Mouse (Mus musculus) urinary bladder, postnatal 10 days (tissue): ENCODE data around the gene Colq.

Source experiments
- DNase-seq: peaks from one replicate; pipeline ENCODE4 v3.0.0; 2022; ENCODE audit warnings: low spot score

Gene Colq

DNA sequence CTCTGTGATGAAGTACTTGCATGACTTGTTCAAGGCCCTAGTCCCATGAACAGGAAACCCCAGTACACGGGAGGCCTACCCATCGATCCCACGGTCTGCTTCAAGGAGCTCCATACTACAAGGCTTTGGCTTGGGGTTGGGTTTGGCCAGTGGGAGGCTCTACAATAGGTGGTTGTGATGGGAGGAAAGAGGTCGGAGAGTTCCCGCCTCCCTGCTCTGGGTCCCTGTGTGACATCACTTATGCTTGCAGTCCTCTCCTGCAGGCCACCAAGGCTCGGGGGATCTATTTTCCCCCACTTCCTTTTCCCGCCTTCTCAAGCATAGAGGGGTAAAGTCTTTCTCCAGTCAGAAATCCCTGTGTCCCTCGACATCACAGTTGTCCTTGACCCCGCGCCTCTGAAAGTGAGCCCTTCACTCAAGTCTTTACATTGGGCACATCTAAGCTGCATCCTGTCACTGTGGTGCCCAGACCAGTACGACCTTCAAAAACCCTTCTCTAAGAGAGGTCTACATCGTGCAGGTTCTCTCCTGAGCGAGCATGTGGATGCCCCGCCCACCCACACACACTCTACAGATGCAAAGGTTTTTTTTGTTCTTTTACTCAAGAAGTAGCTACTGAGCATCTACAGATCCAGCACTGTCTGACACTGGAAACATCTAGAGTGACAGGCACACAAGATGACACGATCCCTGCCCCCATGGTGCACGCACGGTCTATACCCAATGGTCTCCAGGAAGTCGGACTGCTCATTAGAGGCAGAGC is 16.1 kb downstream of the Colq start:
- no peak for DNase-seq

DNA sequence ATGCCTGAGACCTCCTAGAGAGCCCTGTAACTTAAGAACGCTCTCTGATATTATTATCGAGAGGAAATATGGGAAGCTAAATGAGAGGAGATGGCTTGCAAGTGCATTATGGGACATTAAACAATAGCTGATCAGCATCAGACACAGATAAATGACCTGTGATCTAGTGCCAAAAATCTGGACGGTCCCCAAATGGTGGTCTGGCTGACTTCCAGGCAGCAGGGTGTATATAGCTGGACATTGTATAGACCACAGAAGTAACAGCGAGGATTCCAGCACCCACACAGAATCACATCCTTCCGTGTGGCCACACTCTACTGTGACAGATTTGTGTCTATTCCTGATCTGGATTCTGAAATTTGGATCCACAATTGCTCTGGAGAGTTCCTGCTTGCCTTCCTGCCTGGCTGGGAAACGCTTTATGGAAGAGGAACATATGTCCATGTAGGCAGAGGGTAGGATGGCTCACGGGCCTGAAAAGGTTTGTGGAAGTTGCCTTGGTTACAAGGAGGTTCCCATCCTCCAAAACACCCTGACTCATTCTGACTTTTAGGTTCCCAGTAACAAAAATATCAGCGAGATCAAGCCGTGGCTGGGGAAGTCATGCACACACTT is 18.5 kb downstream of the Colq start:
- DNase-seq = no peak

DNA sequence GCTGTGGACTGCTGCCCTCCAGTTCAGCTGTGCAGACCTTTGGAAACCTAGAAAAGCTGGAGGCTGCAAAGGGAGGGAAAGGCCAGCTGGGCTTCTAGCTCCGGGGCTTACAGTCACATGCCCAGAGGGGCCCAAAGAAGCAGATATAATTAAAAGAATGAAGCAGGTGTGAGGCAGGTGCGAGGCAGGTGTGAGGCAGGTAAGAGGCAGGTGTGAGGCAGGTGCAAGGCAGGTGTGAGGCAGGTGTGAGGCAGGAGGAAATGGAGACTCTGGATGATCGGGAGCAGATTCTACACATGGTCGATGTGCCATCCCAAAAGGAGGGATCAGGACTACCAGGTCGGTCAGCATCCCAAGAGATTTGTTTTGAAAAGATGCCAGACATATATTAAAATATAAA is 19.7 kb downstream of the Colq start:
- DNase-seq = no peak

DNA sequence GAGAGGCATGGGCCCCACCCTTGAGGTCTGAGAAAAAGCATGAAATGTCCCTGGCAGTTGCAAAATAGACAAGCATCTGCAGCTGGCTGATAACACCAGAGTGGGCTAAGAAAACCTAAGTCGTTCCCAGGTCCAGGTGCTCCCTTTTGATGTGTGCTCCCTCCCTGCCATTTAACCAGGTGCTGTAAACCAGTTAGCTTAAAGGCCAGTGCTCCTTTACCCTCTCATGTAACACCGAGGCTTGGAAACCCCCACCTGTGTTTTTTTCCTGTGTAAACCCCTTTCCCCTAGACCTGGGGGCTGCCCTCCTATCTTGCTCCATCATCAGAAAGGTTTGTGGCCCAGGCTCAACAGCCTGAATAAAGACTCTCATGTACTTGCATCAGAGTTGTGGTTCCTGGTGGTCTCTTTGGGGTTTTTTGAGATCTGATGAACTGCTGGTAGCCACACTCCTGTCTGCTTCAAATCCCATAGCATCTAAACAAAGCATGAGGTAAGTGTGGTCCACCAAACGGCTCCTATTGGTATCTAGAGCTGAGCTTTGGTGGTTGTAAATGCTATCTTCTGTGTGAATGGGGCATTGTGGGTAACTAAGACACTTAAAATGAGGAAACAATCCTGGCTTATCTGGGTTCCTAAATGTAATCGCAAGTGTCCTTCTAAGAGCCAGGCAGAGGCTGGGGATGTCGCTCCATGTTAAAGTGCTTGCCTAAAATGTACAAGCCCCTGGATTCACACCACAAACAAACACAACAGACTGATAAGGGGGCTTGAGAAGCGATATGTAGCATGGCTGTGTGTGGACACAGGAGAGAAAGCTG is 20.8 kb downstream of the Colq start:
- DNase-seq = no peak

DNA sequence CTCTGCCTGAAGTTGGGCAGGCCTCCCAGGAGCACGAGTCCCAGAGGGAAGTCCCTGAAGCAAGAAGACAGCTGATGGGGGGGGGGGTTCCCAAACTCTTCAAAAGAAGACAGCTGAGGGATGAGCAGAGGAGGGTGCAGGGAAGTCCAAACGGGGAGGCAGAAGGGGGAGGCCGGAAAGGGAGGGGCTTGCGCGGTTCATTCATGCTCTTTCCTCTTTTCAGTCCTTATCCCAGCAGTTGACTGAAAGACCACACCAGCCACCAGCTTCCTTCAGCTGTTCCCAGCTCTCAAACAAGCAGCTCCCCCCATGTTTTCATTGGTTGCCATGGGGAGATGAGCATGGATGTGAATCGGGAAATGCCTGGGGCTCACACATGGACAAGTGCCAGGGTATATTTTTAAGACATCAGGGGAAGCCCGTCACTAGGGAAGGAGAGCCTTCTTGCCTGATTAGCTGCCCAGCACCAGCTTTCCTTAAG is 22.0 kb downstream of the Colq start:
- DNase-seq = no peak

DNA sequence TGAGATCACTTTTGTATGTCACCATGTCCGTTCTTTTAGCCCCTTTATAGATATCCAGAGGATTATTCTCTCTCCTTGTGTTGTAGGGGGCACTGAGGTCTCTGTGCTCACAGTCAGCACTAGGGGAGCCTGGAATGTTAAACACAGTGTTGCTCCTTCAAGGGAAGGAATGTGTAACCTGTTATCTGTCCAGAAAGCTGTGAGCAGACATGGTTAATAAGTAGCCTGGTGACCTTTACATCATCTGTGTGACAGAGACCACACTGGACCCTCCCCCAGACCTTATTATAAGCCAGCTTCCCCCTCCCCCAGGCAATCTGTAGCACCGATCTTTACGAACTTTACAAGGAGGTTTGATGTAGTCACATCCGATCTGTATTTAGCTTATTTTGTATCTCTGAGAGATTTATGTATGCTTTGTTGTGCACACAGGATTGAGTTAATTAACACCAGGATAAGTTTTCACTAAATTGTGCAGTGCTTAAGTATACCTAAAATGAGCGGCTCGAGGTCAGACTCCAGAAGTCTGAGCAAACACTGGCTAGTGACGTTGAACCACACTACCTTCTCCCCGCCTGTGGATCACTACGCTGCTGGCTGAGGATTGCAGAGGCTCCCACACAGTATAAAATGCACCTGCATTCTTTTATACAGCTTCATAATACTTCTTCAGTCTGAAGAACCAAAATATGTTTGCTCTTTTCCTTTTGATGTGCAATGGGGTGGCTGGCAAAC is 25.5 kb downstream of the Colq start:
- DNase-seq = no peak

DNA sequence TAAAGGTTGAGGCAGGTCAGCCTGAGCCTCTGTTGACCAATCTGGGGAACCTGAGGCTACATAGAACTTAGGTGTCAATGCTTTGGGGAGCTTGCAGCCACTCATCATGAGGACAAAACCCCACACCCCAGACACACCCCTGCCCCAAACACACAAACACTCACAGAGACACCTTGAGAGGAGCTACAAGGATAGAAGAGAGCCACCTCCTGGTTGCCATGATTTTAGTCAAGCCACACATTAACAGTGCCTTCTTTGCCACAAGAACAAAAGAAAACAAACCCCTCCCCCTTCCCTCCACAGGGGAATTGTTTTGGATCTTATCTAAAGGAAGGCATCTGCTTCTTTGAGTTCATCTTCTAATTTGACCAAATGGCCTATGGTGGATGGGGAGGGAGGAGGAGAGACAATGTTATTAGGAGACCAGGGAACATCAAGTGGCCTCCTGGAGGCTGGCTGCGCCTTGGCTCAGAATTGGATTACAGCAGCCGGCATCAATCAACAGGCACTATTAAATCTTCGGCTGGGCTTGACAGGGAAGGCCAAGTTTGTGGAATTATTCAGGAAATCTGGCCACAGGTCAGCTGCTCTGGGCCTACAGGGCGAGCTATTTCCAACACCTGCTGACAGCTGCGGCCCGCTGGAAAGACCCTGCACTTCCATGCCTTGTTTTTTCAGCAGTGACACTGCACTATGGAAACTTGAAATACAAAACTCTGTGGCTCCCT is 26.5 kb downstream of the Colq start:
- no peak for DNase-seq

DNA sequence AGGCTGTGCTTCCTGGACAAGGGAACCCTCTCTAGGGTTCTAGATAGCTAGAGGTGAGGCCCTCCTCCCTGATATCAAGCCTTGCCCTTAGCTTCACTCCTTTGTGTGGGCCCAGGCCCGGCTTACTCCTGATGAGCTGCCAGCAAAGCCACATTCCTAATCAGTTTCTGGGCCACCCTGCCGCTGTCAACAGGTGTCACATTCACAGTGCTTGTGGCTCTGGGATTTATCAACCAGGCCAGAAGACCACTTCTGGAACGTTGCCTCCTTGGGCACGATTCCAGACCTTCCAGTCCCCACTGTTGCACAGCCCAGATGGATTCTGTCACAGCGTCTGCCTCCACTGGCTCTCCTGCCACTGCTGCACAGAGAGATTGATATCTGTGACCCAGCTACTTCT is 30.3 kb downstream of the Colq start:
- no peak for DNase-seq

DNA sequence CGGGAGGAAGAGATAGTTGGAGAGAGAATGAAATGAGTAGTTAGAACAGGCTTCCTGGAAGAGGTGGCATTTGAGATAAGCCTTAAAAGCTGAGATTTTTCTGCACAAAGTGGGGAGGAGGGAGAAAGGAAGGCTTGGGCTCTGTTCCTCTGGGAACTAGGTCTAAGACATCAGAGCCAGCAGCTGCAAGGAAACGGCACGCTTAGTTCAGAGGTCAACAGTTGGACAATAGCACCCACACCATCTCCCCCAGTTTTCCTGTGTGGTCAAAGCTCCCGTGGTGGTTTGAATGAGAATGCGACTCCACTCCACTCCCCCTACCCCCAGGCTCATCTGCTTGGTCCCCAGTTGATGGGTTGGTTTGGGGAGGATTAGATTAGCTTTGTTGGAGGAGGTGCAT is 31.9 kb downstream of the Colq start:
- DNase-seq = no peak

DNA sequence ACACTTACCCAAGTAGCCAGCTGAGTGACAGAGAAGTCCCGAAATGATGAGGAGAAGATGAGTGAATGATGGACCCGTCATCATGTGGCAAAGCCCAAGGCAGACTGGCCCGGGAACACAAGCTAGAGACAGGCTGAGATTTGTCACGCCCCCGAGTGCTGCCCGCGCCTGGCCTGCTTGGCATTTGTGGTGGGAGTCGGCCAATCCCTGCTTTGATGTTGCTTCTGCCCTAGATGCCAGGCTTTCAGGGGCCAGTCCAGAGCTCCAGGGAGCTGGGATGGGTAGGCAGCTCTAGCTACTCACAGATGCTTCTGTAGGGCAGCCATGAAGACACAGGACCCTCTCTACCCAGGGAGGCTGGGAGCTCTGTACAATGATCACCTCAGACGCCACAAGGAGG is 33.4 kb downstream of the Colq start:
- DNase-seq = no peak

DNA sequence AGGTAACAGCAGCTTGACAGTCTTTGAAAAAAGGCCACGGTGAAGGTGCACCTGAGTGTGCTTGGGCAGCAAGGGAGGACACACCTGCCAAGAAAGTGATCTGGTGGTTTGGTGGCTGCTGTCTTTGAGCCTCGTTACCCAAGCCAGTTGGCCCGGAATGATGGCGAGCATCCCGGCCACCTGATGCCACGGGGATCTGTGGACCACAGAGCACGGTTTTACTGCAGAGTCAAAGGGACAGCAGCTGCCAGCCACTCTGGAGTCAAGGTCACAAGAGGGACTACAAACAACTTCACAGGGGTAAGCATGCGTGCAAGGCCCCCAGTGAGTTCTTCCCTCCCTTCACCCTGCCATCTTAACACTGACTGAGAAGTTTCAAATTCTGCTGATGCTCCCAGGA is 33.9 kb downstream of the Colq start:
- DNase-seq = no peak

DNA sequence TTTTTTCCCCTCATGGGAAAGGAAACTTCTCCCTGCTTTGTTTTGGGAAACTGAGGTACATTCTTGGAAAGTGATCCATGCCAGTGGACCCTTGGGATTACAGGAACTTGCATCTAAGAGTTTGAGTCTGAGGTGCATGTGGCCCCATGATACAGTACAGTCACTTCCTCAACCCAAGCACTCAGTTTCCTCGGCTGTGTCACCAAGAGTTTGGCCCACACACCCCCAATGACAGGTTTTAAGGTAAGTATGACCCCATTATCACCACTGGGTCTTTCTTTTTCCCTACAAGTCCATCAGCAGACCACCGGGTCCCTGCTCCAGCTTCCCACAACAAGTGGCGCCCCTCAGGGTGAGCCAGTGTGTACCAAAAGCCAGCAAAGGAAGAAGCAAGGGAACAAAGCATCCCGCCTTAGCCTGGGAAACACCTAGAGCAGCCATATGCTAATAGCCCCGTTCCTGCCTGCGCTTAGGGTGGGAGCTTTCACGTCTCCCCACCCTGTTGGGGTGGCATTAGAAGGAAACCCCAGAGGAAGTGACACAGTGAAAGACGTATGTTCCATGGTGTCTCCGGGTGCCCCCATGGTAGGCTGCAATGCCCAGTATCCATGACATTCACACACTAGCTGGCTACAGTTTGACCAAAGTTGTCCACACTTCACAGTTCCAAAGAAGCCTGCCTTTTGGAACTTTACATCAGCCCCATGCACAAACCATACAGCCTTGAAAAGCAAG is 34.5 kb downstream of the Colq start:
- no peak for DNase-seq

DNA sequence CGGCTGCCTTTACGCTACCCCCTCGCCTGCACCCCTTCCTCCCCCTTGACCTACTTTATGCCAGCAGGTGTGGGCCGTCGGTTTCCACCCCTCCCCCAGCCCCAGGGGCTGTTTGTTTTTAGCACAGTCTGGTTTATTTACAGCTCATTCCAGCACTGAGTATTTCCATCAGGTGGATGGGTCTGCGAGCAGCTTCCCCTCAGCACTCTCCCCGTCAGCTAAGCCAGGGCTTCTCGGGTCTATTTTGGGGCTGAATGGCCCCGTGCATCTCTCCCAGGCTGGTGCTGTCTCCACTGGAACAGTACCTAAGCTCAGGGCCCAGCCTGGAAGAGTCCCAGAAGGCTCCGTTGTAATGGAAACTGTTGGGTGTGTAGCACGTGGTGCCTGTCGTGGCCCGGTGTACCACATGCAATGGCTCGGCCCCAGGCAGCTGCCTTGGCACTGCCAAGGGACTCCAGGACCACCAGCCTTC is 35.1 kb downstream of the Colq start:
- no peak for DNase-seq

DNA sequence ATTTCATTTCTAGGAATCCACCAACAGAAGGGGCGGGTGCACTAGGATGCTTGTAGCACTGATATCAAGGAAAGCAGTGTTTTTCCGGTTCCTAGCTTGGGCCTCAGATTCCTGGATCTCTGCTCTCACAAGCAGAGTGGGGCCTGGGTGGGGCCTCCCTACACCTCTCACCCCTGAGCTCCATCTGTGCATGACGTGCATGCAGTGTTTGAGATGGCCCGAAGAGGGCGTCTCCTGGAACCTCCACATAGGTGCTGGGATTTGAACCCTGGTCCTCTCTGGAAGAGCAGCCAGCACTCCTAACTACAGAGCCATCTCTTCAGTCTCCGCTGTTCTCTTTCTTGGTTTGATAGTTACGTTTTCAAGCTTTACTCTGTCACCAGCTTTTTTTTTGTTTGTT is 36.1 kb downstream of the Colq start:
- no peak for DNase-seq

DNA sequence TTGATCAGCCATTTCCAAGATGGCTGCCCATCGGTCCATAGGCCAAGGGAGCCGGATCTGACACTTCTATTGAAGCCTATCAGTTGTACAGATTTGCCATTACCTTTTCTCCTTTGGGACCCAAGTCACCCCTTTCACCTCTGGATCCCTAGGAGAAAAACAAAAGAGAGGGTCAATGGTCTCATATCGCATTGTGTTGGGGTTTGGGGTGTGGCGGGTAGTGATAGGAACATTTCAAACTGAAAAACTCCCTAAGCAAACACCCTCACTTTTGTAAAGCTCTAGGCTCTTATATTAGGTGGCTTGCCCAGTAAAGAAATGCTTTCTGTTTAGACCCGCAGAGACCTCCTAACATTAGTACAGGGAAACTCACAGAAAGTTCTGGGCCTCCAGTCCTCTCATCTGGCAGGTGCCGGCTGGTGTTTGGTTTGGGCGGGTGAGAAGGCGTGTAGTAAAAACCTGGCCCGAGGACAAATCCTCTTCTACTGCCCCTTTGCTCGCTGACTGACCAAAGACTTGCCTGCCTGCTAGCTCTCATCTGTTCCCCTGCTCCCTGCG is 47.2 kb downstream of the Colq start:
- no peak for DNase-seq

DNA sequence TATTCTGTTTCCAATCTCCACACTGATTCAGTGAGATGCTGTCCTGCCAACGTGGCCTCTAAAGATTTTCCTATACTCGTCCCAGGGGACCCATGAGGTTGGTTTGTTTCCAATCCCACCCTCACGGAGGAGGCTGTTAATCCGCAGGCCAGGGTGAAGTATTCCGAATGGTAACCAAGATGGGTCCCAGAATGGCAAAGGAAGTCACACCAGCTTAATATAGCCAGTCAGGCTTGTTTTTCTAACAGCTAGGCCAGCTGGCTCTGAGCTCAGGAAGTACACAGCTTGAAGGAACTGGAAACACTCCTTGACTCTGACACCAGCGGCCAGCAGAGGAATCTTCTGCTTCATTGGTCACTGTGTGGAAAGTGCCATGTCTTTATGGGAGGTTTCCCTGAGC is 53.8 kb downstream of the Colq start:
- DNase-seq = no peak

DNA sequence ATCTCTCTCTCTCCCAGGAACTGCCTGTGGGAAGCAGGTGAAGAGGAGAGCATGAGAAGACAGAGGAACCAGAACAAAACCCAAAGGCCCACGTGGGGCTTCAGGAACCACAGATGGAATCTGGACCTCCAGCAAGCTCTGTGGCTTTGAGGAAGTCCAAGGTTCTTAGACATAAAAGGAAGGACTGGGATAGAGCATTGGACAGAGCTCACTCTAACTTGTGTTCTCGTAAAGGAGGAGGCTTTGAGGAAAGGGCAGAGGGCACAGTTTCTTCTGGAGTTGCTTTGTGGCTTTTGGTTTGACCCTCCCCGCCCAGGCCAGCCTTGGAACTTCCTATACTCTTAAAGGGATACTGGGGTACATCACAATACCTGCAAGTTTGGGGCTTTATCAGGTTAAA is 58.5 kb downstream of the Colq start:
- DNase-seq = no peak

DNA sequence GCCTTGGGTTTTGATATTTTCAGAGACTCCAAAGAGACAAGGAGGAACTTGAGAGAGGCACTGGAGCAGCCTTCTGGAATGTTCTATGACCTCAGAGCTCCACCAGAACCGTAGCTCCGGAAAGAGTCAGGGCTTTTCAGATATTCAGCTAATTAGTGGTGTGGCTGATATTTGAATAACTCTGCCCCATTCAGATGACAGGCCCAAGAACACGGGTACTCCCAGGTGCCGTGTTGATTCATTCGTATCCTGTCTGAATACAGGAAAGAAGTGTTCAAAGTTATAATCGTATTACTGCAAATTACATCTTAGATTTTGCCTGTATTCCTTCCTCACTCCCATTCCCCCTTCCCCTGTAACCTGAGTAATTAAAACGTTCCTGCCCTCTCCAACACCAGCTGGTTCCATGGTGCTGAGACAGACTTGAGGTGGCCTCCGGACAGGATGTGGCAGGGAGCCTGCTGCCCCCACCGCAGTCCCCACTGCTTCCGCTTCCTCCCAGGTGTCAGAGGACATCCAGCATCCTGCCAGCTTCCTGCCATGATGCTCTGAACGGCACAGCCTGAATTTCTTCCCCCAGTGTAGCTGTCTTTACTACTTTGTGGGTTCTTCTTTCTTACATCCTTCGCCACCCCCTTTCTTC is 59.5 kb downstream of the Colq start:
- no peak for DNase-seq

DNA sequence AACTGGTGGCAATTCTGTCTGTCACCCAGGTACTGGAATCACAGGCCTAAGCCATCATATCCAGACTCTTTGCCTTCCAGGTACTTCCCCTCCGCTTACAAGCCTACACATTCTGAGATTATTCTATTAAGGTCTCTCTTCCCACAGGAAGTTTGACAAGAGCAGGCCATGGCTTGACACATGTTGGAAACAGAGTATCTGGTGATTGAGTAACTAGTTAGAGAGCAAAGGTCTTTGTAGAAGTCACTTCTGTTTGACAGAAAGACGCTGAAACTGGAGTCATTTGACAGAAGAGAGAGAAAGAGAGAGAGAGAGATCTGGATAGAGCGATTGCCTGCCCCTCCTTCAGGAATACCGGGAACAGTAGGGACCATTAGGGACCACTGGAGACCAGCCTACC is 60.3 kb downstream of the Colq start:
- no peak for DNase-seq
